Mouse (Mus musculus): ENCODE measurements around the gene Agbl5. TPM values are rescaled to one million over a fixed set of nuclear protein-coding genes. Genes with fewer than 3 reads are reported as not detected.
A peak's percentile ranks its signal among the peaks of the same experiment; 100 is the strongest.

Gene Agbl5
- total RNA-seq, 2 experiments from 2014 or later = 1.8 to 2.6 TPM

GRCm38 (mm10) chr5:30916841-30917240, 28.3 kb downstream of the Agbl5 start:
- intact Hi-C loops (cut with DNase I; ENCODE audit: low total_unique reads) = loop anchor here (5.0 kb wide), 1 partner anchor 40 kb away; no protein-coding TSS in a partner anchor
- no peak for DNase-seq

- DNase-seq = no peak
- intact Hi-C loops (cut with DNase I; ENCODE audit: low total_unique reads) = loop anchor here (5.0 kb wide), 1 partner anchor 40 kb away; no protein-coding TSS in a partner anchor
Observed at GRCm38 (mm10) chr5:30917348-30917747, 28.9 kb downstream of the Agbl5 start.

GRCm38 (mm10) chr5:30917891-30918670, 29.6 kb downstream of the Agbl5 start:
- no peak for DNase-seq
- intact Hi-C loops (cut with DNase I; ENCODE audit: low total_unique reads) = loop anchor here (5.0 kb wide), 1 partner anchor 41 kb away; no protein-coding TSS in a partner anchor

- DNase-seq = no peak
- intact Hi-C loops (cut with DNase I; ENCODE audit: low total_unique reads) = loop anchor here (5.0 kb wide), 1 partner anchor 41 kb away; no protein-coding TSS in a partner anchor
Observed at GRCm38 (mm10) chr5:30918691-30919090, 30.2 kb downstream of the Agbl5 start.

- DNase-seq = no peak
- intact Hi-C loops (cut with DNase I; ENCODE audit: low total_unique reads) = loop anchor here (5.0 kb wide), 1 partner anchor 43 kb away; no protein-coding TSS in a partner anchor
Observed at GRCm38 (mm10) chr5:30919831-30920614, 31.5 kb downstream of the Agbl5 start.

GRCm38 (mm10) chr5:30920621-30921020, 32.1 kb downstream of the Agbl5 start:
- intact Hi-C loops (cut with DNase I; ENCODE audit: low total_unique reads) = no loop called here
- no peak for DNase-seq

GRCm38 (mm10) chr5:30921256-30922033, 33.0 kb downstream of the Agbl5 start, which contains the start of gene Khk:
Khk (plus strand) TSS chr5:30921431.
- DNase-seq = peak; percentile 91
- intact Hi-C loops (cut with DNase I; ENCODE audit: low total_unique reads) = no loop called here

GRCm38 (mm10) chr5:30922581-30923041, 34.1 kb downstream of the Agbl5 start:
- intact Hi-C loops (cut with DNase I; ENCODE audit: low total_unique reads) = no loop called here
- DNase-seq = no peak

GRCm38 (mm10) chr5:30923119-30923518, 34.6 kb downstream of the Agbl5 start:
- intact Hi-C loops (cut with DNase I; ENCODE audit: low total_unique reads) = no loop called here
- DNase-seq = no peak

- DNase-seq = no peak
- intact Hi-C loops (cut with DNase I; ENCODE audit: low total_unique reads) = loop anchor here (5.0 kb wide), 1 partner anchor 78 kb away; no protein-coding TSS in a partner anchor
Observed at GRCm38 (mm10) chr5:30924614-30925013, 36.1 kb downstream of the Agbl5 start.

- intact Hi-C loops (cut with DNase I; ENCODE audit: low total_unique reads) = loop anchor here (5.0 kb wide), 1 partner anchor 77 kb away; no protein-coding TSS in a partner anchor
- DNase-seq = no peak
Observed at GRCm38 (mm10) chr5:30925217-30925616, 36.7 kb downstream of the Agbl5 start.

GRCm38 (mm10) chr5:30926073-30926472, 37.6 kb downstream of the Agbl5 start:
- DNase-seq = no peak
- intact Hi-C loops (cut with DNase I; ENCODE audit: low total_unique reads) = loop anchor here (5.0 kb wide), 1 partner anchor 76 kb away; no protein-coding TSS in a partner anchor

- intact Hi-C loops (cut with DNase I; ENCODE audit: low total_unique reads) = loop anchor here (5.0 kb wide), 1 partner anchor 74 kb away; no protein-coding TSS in a partner anchor
- no peak for DNase-seq
Observed at GRCm38 (mm10) chr5:30927945-30928529, 39.5 kb downstream of the Agbl5 start.

- intact Hi-C loops (cut with DNase I; ENCODE audit: low total_unique reads) = no loop called here
Observed at GRCm38 (mm10) chr5:30930121-30930520, 41.6 kb downstream of the Agbl5 start.

GRCm38 (mm10) chr5:30930846-30931245, 42.4 kb downstream of the Agbl5 start:
- no peak for DNase-seq
- intact Hi-C loops (cut with DNase I; ENCODE audit: low total_unique reads) = no loop called here

More at GRCm38 (mm10) chr5:30930121-30930520, 41.6 kb downstream of the Agbl5 start:
- peak; percentile 77 for DNase-seq

GRCm38 (mm10) chr5:30931378-30931777, 42.9 kb downstream of the Agbl5 start:
- peak; percentile 62 for DNase-seq
- intact Hi-C loops (cut with DNase I; ENCODE audit: low total_unique reads) = no loop called here

- intact Hi-C loops (cut with DNase I; ENCODE audit: low total_unique reads) = no loop called here
- DNase-seq = no peak
Observed at GRCm38 (mm10) chr5:30933705-30934104, 45.2 kb downstream of the Agbl5 start.

- intact Hi-C loops (cut with DNase I; ENCODE audit: low total_unique reads) = no loop called here
- DNase-seq = no peak
Observed at GRCm38 (mm10) chr5:30934725-30935461, 46.4 kb downstream of the Agbl5 start.
